Comparison of ENCODE assay signal across 13 mouse cellular contexts in the genomic region with DNA sequence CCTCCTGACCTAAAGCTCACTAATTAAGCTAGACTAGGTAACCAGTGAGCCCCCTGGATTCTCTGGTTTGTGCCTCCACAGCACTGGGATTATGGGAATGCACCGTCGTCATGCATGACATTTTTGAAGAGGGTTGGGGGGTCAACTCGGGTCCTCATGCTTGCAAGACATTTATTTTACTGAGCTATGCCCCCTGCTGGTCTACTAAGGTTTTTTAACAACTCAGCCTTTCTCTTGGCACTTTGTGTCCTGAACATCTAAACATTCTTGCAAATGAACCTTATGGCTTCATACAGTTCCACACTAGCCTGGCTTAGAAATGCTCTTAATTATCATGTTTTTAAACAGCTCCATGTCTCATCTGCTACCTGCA. TPM values are rescaled to one million over a fixed set of nuclear protein-coding genes. Genes with fewer than 3 reads are reported as not detected.
A peak's percentile ranks its signal among the peaks of the same experiment; 100 is the strongest.
DNase-seq lines count a peak whose midpoint lies in the region; ATAC-seq and TF ChIP-seq lines count a peak whose summit lies in the region.
"Had no signal": no experiment of that assay in that cellular context is flagged by ENCODE, and none has a peak within 500 bp of the region (broad histone marks: within the 10 kb centered on the region; RNA-seq: fewer than 3 reads in every experiment).

No protein-coding gene starts in this region.

- no peak overlapping the region for H3K4me2 ChIP-seq in lung, embryonic 14.5 days
- H3K4me2 ChIP-seq: forebrain, embryonic 12.5 days; hindbrain, embryonic 15.5 days had no signal

- H3K27me3 ChIP-seq in heart, adult 2 months (ENCODE audit: control insufficient read depth, insufficient read depth, low read length), result no peaks in the 10 kb centered on the region
- H3K27me3 ChIP-seq in lung, embryonic 14.5 days (ENCODE audit: insufficient read depth, low read length), result peaks cover 3% of the 10 kb centered on the region; the same call in 1 of the 2 replicates
- H3K27me3 ChIP-seq: hindbrain, embryonic 15.5 days had no signal

- no peaks in the 10 kb centered on the region for H3K9me3 ChIP-seq in lung, embryonic 14.5 days (ENCODE audit: low read depth, low read length)
- H3K9me3 ChIP-seq: forebrain, embryonic 12.5 days; hindbrain, embryonic 15.5 days had no signal

- peak; percentile 55 for TF ChIP-seq CTCF in heart, adult 2 months (IDR thresholded peaks at IDR 0.05)
- TF ChIP-seq CTCF in lung, embryonic 14.5 days (IDR thresholded peaks at IDR 0.05; ENCODE audit: low read depth), result peak; percentile 51

- DNase-seq in heart, adult 2 months, result no peak
- DNase-seq in heart, adult 9 months (ENCODE audit: low spot score in 2 of 2), result no peak
- DNase-seq in lung, embryonic 14.5 days, result peak; percentile 44
- no peak for DNase-seq in lung, postnatal 10 days
- DNase-seq in ZHBTc4 (ENCODE audit: low read depth, low spot score), result peak; percentile 42
- DNase-seq in retina, embryonic 14.5 days (ENCODE audit: low spot score), result peak; percentile 41
- no peak for DNase-seq in gastrocnemius, postnatal 36 days
- no peak for DNase-seq in ovary, postnatal 10 days (ENCODE audit: low spot score)
- DNase-seq: kidney, postnatal 4 days had no signal

- H3K79me2 ChIP-seq in heart, adult 2 months (replicated peaks; ENCODE audit: control insufficient read depth, insufficient read depth, low read length), result no peaks in the 10 kb centered on the region

- no peak overlapping the region for H3K9ac ChIP-seq in heart, adult 2 months (ENCODE audit: low read depth, low read length)
- H3K9ac ChIP-seq in lung, embryonic 14.5 days, result no peak overlapping the region
- H3K9ac ChIP-seq: forebrain, embryonic 12.5 days; hindbrain, embryonic 15.5 days had no signal

- no peak overlapping the region for H3K27ac ChIP-seq in heart, adult 2 months
- H3K27ac ChIP-seq in lung, embryonic 14.5 days (ENCODE audit: low read depth), result no peak overlapping the region
- H3K27ac ChIP-seq: forebrain, embryonic 12.5 days; hindbrain, embryonic 15.5 days had no signal

- H3K4me3 ChIP-seq in heart, adult 2 months, result no peak overlapping the region
- H3K4me3 ChIP-seq in lung, embryonic 14.5 days (ENCODE audit: low read depth, low read length), result no peak overlapping the region
- H3K4me3 ChIP-seq: forebrain, embryonic 12.5 days; hindbrain, embryonic 15.5 days had no signal

- WGBS in heart, adult 2 months, result 42% methylated on average over 3 of the region's 3 CpGs
- 46% methylated on average over 3 of the region's 3 CpGs for WGBS in lung, embryonic 14.5 days

- no peak for ATAC-seq in lung, embryonic 14.5 days (ENCODE audit: insufficient read depth)

- peaks cover 10% of the 10 kb centered on the region for H3K4me1 ChIP-seq in heart, adult 2 months (ENCODE audit: control insufficient read depth, insufficient read depth, low read length)
- H3K4me1 ChIP-seq in lung, embryonic 14.5 days (ENCODE audit: insufficient read depth), result peaks cover 3% of the 10 kb centered on the region

- no peaks in the 10 kb centered on the region; the same call in 1 of the 2 replicates for H3K36me3 ChIP-seq in heart, adult 2 months (ENCODE audit: control insufficient read depth, insufficient read depth, low read length)
- H3K36me3 ChIP-seq in lung, embryonic 14.5 days (ENCODE audit: insufficient read depth), result peaks cover 36% of the 10 kb centered on the region

- TF ChIP-seq POLR2A in heart, adult 2 months (IDR thresholded peaks at IDR 0.05; ENCODE audit: insufficient read depth, low read depth, low read length), result no peak

- intact Hi-C loops in heart, adult 2 months (cut with DNase I), result no loop called here
- intact Hi-C loops in gastrocnemius, postnatal 36 days (cut with DNase I), result no loop called here

- no peak for TF ChIP-seq EP300 in heart, adult 2 months (IDR thresholded peaks at IDR 0.05; ENCODE audit: insufficient read depth, low read depth, low read length)

RNA-seq across cellular contexts. Expression of a gene that starts 8.3 kb away (rescaled TPM):
- under 1 TPM; 0.39 to 0.47 TPM for total RNA-seq in heart, adult 2 months (2021)
- 1.1 and 1.9 TPM in 2 replicates for polyA plus RNA-seq in heart, adult 2 months (2012; rRNA removed)
- 0.08 and 0.09 TPM in 2 replicates for polyA plus RNA-seq in lung, embryonic 14.5 days (2014; fragmentation: Nextera tagmentation; extraction: Ambion mirVana)
- under 1 TPM; 0.25 to 0.31 TPM for total RNA-seq in gastrocnemius, postnatal 36 days (2021)
- polyA plus RNA-seq: C2C12; forebrain, embryonic 12.5 days; limb, embryonic 11.5 days had no signal

RNA-seq across cellular contexts. Expression of a gene that starts 17.7 kb away (rescaled TPM):
- 100 to 1,000 TPM; 438 to 443 TPM for total RNA-seq in heart, adult 2 months (2021)
- polyA plus RNA-seq in heart, adult 2 months (2012; rRNA removed), result 382 and 470 TPM in 2 replicates
- 104 and 110 TPM in 2 replicates for polyA plus RNA-seq in lung, embryonic 14.5 days (2014; fragmentation: Nextera tagmentation; extraction: Ambion mirVana)
- total RNA-seq in gastrocnemius, postnatal 36 days (2021), result 100 to 1,000 TPM; 235 to 282 TPM

RNA-seq across cellular contexts. Expression of a gene that starts 27.8 kb away (rescaled TPM):
- 100 to 1,000 TPM; 182 to 219 TPM for total RNA-seq in heart, adult 2 months (2021)
- 251 and 268 TPM in 2 replicates for polyA plus RNA-seq in heart, adult 2 months (2012; rRNA removed)
- 77.0 and 78.1 TPM in 2 replicates for polyA plus RNA-seq in lung, embryonic 14.5 days (2014; fragmentation: Nextera tagmentation; extraction: Ambion mirVana)
- 100 to 1,000 TPM; 113 to 156 TPM for total RNA-seq in gastrocnemius, postnatal 36 days (2021)

RNA-seq across cellular contexts. Expression of a gene that starts 31.2 kb away (rescaled TPM):
- total RNA-seq in heart, adult 2 months (2021), result 10 to 100 TPM; 10.8 to 12.1 TPM
- polyA plus RNA-seq in heart, adult 2 months (2012; rRNA removed), result 17.4 and 18.9 TPM in 2 replicates
- polyA plus RNA-seq in lung, embryonic 14.5 days (2014; fragmentation: Nextera tagmentation; extraction: Ambion mirVana), result 49.2 and 55.0 TPM in 2 replicates
- 1 to 10 TPM; 3.0 to 3.3 TPM for total RNA-seq in gastrocnemius, postnatal 36 days (2021)

RNA-seq across cellular contexts. Expression of a gene that starts 50.1 kb away (rescaled TPM):
- total RNA-seq in heart, adult 2 months (2021), result 1 to 10 TPM; 3.2 to 4.0 TPM
- 5.9 and 6.2 TPM in 2 replicates for polyA plus RNA-seq in heart, adult 2 months (2012; rRNA removed)
- polyA plus RNA-seq in lung, embryonic 14.5 days (2014; fragmentation: Nextera tagmentation; extraction: Ambion mirVana), result 27.1 and 29.5 TPM in 2 replicates
- total RNA-seq in gastrocnemius, postnatal 36 days (2021), result 1 to 10 TPM; 1.5 to 1.7 TPM

Comparison
In these comparisons a context has a peak if more than half of its experiments do, and no peak if none do; other contexts are left out.
1. DNase-seq: peak in lung, embryonic 14.5 days (single experiment), ZHBTc4 (single experiment) and retina, embryonic 14.5 days (single experiment); none in heart, adult 2 months (0 of 2), heart, adult 9 months (0 of 2), lung, postnatal 10 days (single experiment), gastrocnemius, postnatal 36 days (0 of 2) and ovary, postnatal 10 days (single experiment).